Mouse (Mus musculus) lung, adult 2 months (tissue): ENCODE measurements around the gene Hist1h2ap.
"Not testable (repeated sequence)": the region's sequence is repeated elsewhere in the genome, so short reads cannot be mapped to it uniquely, and the experiment has no call there.

Experiments
- CTCF ChIP-seq: fragments of 200-500 bp; IDR thresholded peaks from 2 replicates; pipeline ENCODE4 v1.5.1; 2011; ENCODE audit warnings: mild to moderate bottlenecking, low read length, control low read depth; ENCODE audit not compliant: insufficient read depth
- POLR2A ChIP-seq: fragments of 200-500 bp; IDR thresholded peaks from 2 replicates; pipeline ENCODE4 v1.6.1; 2011; ENCODE audit warnings: low read depth, mild to moderate bottlenecking, control low read depth, low read length, borderline replicate concordance; ENCODE audit errors: extremely low read depth

DNA sequence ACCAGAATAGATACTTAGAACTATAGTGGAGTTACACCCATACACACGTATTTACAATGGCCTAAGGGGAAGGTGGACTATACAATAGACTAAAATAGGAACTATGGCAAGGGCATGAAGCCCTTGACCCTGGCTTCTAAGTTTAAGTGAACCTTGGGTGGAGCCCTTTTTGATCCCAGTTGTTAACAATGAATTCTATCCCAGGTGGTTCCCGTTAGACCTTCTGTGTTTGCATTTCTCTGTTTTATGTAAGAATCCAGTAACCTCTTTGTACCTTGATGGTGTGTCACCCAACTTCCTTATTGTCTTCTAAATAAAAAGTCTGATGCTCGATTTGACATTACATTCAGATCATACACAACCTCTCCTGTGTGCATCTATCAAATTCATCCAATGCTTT is 32.2 kb upstream of the Hist1h2ap start:
- not testable (repeated sequence) for TF ChIP-seq CTCF, POLR2A
